Mouse (Mus musculus) hindbrain, embryonic 15.5 days (tissue): ENCODE results near the gene Acads. TPM values are rescaled to one million over a fixed set of nuclear protein-coding genes. Genes with fewer than 3 reads are reported as not detected.
"Not testable (repeated sequence)": the region's sequence is repeated elsewhere in the genome, so short reads cannot be mapped to it uniquely, and the experiment has no call there.

Source experiments
- ATAC-seq: fragments of 200-750 bp; cut with Nextera tagmentation; 2 replicates; pipeline ENCODE4 v1.8.0; 2017; ENCODE audit warnings: low read depth, moderate number of reproducible peaks, moderate TSS enrichment; ENCODE audit not compliant: low FRiP score
- H3K27ac ChIP-seq: fragments of 300-500 bp; sonication (generic); replicated peaks from 2 replicates; pipeline ENCODE4 v1.5.1; 2015; ENCODE audit warnings: mild to moderate bottlenecking, inconsistent platforms
- H3K27me3 ChIP-seq: fragments of 300-500 bp; sonication (generic); 2 replicates; pipeline ENCODE4 v1.6.1; 2015; ENCODE audit warnings: control low read depth, inconsistent platforms
- H3K36me3 ChIP-seq: fragments of 300-500 bp; sonication (generic); 2 replicates; pipeline ENCODE4 v1.6.1; 2015; ENCODE audit warnings: control low read depth, inconsistent platforms
- H3K4me1 ChIP-seq: fragments of 300-500 bp; sonication (generic); replicated peaks from 2 replicates; pipeline ENCODE4 v1.6.1; 2015; ENCODE audit warnings: control low read depth, inconsistent platforms
- H3K4me2 ChIP-seq: fragments of 300-500 bp; sonication (generic); 2 replicates; pipeline ENCODE4 v1.6.1; 2015; ENCODE audit warnings: moderate library complexity, mild to moderate bottlenecking, inconsistent platforms
- H3K4me3 ChIP-seq: fragments of 300-500 bp; sonication (generic); 2 replicates; pipeline ENCODE4 v1.5.1; 2015; ENCODE audit warnings: mild to moderate bottlenecking, inconsistent platforms
- H3K9ac ChIP-seq: fragments of 300-500 bp; sonication (generic); 2 replicates; pipeline ENCODE4 v1.6.1; 2015; ENCODE audit warnings: inconsistent platforms
- H3K9me3 ChIP-seq: fragments of 300-500 bp; sonication (generic); 2 replicates; pipeline ENCODE4 v1.6.1; 2016; ENCODE audit warnings: control low read depth, inconsistent platforms
- WGBS: fragments of 180-500 bp; shearing (Covaris S2); methylation state at CpG from one replicate; pipeline ENCODE4 v1.1.7; 2015; 5-methylcytosine and 5-hydroxymethylcytosine counted together
- polyA plus RNA-seq: library from polyadenylated mRNA; unstranded; fragments of >200 nt; fragmentation: Nextera tagmentation; extraction: Ambion mirVana; gene quantifications from 2 replicates; pipeline ENCODE4 v1.2.1, GENCODE M21; 2015

Gene Acads
- polyA plus RNA-seq, 1 experiment from 2014 or later = 23.1 TPM

DNA sequence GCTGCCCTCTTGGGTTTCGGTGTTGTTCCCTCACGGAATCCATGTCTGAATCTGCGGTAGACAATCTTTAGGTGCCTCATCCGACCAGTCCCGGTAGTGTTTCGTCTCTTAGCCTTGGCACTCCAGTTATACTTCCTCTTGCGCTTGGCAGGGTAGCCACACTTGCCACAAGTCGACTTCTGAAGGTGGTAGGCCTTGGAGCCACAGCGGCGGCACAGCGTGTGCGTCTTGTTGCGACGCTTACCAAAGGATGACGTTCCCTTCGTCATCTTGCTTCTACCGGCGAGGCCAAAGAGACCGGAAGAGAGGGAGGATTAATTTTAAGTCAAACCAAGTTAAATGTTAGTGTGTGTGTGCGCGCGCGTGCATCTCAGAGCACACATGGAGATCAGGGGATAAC, 15.9 kb downstream of the Acads start:
- H3K27me3 ChIP-seq, H3K36me3 ChIP-seq, H3K4me1 ChIP-seq, H3K4me2 ChIP-seq, H3K9me3 ChIP-seq, H3K4me3 ChIP-seq, H3K9ac ChIP-seq, ATAC-seq, H3K27ac ChIP-seq: not testable (repeated sequence)
- WGBS = 97% methylated on average over 23 of the region's 23 CpGs

- Histone ChIP-seq H3K4me3 (no peak overlapping the region), H3K27ac (no peak overlapping the region), H3K9ac (no peak overlapping the region), H3K9me3 (no peaks in the 10 kb centered on the region), H3K27me3 (no peaks in the 10 kb centered on the region), H3K4me1 (no peaks in the 10 kb centered on the region), H3K4me2 (no peak overlapping the region), H3K36me3 (peaks cover 19% of the 10 kb centered on the region)
- WGBS = 89% methylated on average over 2 of the region's 2 CpGs
- no peak for ATAC-seq
Observed at GRCm38 (mm10) chr5:115102231-115102630, 16.9 kb downstream of the Acads start.

DNA sequence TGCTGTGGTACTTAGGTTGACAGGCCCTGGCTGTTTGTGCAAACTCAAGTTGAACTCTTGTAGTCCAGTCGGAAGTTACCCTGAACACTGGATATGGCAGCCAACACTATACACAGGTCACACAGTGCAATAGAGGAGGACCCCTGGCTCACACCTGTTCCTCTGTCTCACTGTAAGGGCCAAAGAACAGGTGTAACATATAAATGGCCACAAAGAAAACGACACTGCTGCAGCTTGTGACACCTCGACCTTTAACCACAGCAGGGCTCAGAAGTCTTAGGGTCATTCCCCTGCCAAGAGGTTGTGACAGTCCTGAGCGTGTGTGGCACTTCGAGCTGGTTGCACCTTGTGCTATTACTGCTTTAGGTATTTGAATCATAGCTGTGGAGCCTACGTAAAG, 18.7 kb downstream of the Acads start:
- ATAC-seq = no peak
- H3K36me3 ChIP-seq = peaks cover 36% of the 10 kb centered on the region
- H3K4me3 ChIP-seq = no peak overlapping the region
- no peaks in the 10 kb centered on the region for H3K27me3 ChIP-seq
- H3K4me1 ChIP-seq = no peaks in the 10 kb centered on the region
- no peak overlapping the region for H3K27ac ChIP-seq
- no peak overlapping the region for H3K4me2 ChIP-seq
- no peak overlapping the region for H3K9ac ChIP-seq
- WGBS = 87% methylated on average over 6 of the region's 6 CpGs
- H3K9me3 ChIP-seq = no peaks in the 10 kb centered on the region

DNA sequence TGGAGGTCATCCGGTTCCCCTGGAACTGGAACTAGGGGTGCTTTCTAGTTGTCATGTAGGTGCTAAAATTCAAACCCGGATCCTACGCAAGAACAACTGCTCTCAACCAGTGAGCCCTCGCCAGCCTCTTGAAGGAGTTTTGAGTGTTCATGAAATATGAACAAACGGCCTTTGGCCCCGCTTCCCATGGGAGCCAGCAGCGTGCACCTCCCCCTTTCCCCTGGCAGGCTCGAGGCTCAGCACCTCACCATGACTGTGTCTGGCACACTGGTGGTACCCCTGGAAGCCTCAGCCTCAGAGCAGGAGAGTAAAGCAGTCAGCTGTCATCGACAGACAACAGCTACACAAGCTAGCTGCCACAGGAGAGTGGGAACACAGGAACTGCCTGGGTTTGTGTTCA, 19.2 kb downstream of the Acads start:
- WGBS = 89% methylated on average over 9 of the region's 9 CpGs
- H3K9ac ChIP-seq = no peak overlapping the region
- H3K27ac ChIP-seq = no peak overlapping the region
- H3K4me3 ChIP-seq = no peak overlapping the region
- ATAC-seq = no peak
- no peaks in the 10 kb centered on the region for H3K9me3 ChIP-seq
- H3K27me3 ChIP-seq = no peaks in the 10 kb centered on the region
- H3K36me3 ChIP-seq = peaks cover 41% of the 10 kb centered on the region
- H3K4me2 ChIP-seq = no peak overlapping the region
- H3K4me1 ChIP-seq = no peaks in the 10 kb centered on the region

DNA sequence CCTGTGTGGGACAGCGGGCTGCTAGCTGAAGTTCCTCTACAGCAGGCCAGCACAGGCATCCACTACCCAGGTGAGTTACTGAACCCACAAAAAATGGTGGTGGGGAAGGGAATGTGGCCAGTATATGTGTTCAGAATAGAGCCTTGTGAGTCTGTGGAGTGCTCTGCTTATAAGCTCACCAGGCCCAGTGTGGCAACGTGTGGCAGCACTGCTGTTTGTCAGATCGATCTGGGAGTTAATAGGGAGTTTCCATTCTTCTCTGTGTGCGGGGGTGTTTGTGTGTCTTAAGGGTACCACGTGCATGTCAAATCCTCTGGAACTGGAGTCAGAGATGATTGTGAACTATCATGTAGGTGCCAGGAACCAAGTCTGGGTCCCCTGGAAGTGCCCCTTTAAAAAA, 19.6 kb downstream of the Acads start:
- WGBS = 82% methylated on average over 5 of the region's 5 CpGs
- Histone ChIP-seq H3K9me3 (no peaks in the 10 kb centered on the region), H3K4me2 (no peak overlapping the region), H3K27ac (no peak overlapping the region), H3K9ac (no peak overlapping the region), H3K4me3 (no peak overlapping the region), H3K4me1 (no peaks in the 10 kb centered on the region), H3K36me3 (peaks cover 43% of the 10 kb centered on the region), H3K27me3 (no peaks in the 10 kb centered on the region)
- no peak for ATAC-seq

DNA sequence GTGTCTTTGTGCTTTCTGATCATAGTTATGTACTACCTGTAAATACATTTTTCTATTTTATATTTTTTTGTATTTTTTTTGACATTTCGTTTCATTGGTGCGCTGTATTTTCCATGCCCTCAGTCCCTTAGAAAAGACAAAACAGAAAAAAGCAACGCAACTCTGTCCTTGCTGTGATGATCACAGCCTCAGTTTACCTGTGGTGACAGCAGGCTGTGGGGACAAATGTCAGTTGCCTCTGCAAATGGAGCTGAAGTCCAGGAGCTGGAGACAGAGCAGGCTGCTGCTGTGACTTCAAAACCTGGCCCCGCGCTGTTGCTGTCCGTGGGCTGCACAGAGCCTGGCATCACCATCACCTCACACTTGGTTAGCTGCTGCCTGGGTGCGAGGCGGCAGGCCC, 21.0 kb downstream of the Acads start, which contains the start of gene Gm10401:
Gm10401 (minus strand) TSS at position 101 of the 400 bp plus-strand sequence.
- H3K9me3 ChIP-seq = no peaks in the 10 kb centered on the region
- ATAC-seq = no peak
- no peak within 1 kb of the TSS for H3K4me3 ChIP-seq
- no peak within 1 kb of the TSS for H3K9ac ChIP-seq
- no peak within 1 kb of the TSS for H3K27ac ChIP-seq
- H3K36me3 ChIP-seq = peaks cover 43% of the 10 kb centered on the region
- H3K27me3 ChIP-seq = no peaks in the 10 kb centered on the region
- no peaks in the 10 kb centered on the region for H3K4me1 ChIP-seq
- H3K4me2 ChIP-seq = no peak within 1 kb of the TSS
- 96% methylated on average over 8 of the region's 8 CpGs for WGBS

DNA sequence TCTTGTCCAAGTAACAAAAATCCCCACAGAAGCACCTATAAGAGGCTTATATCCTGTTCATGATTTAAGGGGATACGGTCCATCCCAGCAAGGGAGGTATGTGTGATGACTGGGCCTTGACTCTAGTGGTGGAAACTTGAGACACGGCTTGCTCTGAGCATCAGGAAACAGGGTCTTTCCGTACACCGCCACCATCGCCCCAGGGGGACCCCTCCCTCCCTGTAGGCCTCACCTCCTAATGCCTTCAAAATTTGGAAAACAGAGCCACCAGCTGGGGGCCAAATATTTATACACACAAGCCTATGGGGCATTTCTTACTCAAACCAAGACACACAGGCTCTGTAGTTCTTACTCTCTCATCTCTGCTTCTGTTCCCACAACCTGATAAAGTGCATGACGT, 27.4 kb downstream of the Acads start:
- no peaks in the 10 kb centered on the region for H3K27me3 ChIP-seq
- peaks cover 65% of the 10 kb centered on the region for H3K36me3 ChIP-seq
- H3K9me3 ChIP-seq = no peaks in the 10 kb centered on the region
- WGBS = 91% methylated on average over 6 of the region's 6 CpGs
- ATAC-seq = no peak
- H3K4me1 ChIP-seq = no peaks in the 10 kb centered on the region
- no peak overlapping the region for H3K4me2 ChIP-seq
- no peak overlapping the region for H3K27ac ChIP-seq
- H3K9ac ChIP-seq = no peak overlapping the region
- H3K4me3 ChIP-seq = no peak overlapping the region

DNA sequence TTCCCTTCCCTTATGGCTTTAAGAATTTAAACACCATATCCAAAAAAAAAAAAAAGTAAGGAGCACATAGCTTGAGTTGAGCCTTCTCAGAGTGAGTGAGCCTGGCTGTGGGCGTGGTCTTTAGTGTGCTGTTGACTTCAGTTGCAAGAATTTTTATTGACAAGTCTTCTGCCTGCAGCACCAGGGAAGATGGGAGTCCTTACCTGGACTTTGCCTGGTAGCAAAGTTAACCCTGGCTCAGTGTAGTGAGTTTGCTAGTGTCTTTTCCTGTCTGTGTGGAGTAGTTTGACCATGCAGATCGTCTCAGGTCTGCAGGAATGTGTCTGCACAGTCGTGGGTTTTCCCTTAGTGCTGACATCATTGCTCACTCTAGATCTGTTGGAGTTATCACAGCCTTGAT, 28.1 kb downstream of the Acads start:
- no peak overlapping the region for H3K9ac ChIP-seq
- no peak for ATAC-seq
- no peak overlapping the region for H3K4me3 ChIP-seq
- no peaks in the 10 kb centered on the region for H3K27me3 ChIP-seq
- peaks cover 65% of the 10 kb centered on the region for H3K36me3 ChIP-seq
- H3K27ac ChIP-seq = no peak overlapping the region
- WGBS = 87% methylated on average over 3 of the region's 3 CpGs
- no peaks in the 10 kb centered on the region for H3K4me1 ChIP-seq
- no peak overlapping the region for H3K4me2 ChIP-seq
- no peaks in the 10 kb centered on the region for H3K9me3 ChIP-seq

- Histone ChIP-seq H3K4me2 (no peak overlapping the region), H3K9ac (no peak overlapping the region), H3K9me3 (no peaks in the 10 kb centered on the region), H3K27ac (no peak overlapping the region), H3K27me3 (no peaks in the 10 kb centered on the region), H3K4me1 (no peaks in the 10 kb centered on the region), H3K36me3 (peaks cover 56% of the 10 kb centered on the region), H3K4me3 (no peak overlapping the region)
- no peak for ATAC-seq
- 91% methylated on average over 5 of the region's 5 CpGs for WGBS
Observed at GRCm38 (mm10) chr5:115089592-115090268, 29.4 kb downstream of the Acads start.

GRCm38 (mm10) chr5:115085675-115086074, 33.5 kb downstream of the Acads start:
- Histone ChIP-seq H3K27ac (no peak overlapping the region), H3K4me3 (no peak overlapping the region), H3K9me3 (no peaks in the 10 kb centered on the region), H3K27me3 (no peaks in the 10 kb centered on the region), H3K9ac (no peak overlapping the region), H3K4me1 (no peaks in the 10 kb centered on the region), H3K4me2 (no peak overlapping the region), H3K36me3 (peaks cover 73% of the 10 kb centered on the region)
- 95% methylated on average over 2 of the region's 2 CpGs for WGBS
- no peak for ATAC-seq

GRCm38 (mm10) chr5:115083492-115083891, 35.7 kb downstream of the Acads start:
- H3K9ac ChIP-seq = no peak overlapping the region
- H3K36me3 ChIP-seq = peaks cover 53% of the 10 kb centered on the region
- no peak overlapping the region for H3K4me3 ChIP-seq
- no peaks in the 10 kb centered on the region for H3K27me3 ChIP-seq
- WGBS = 88% methylated on average over 6 of the region's 6 CpGs
- no peak overlapping the region for H3K4me2 ChIP-seq
- H3K27ac ChIP-seq = no peak overlapping the region
- no peak for ATAC-seq
- no peaks in the 10 kb centered on the region for H3K4me1 ChIP-seq
- no peaks in the 10 kb centered on the region for H3K9me3 ChIP-seq

DNA sequence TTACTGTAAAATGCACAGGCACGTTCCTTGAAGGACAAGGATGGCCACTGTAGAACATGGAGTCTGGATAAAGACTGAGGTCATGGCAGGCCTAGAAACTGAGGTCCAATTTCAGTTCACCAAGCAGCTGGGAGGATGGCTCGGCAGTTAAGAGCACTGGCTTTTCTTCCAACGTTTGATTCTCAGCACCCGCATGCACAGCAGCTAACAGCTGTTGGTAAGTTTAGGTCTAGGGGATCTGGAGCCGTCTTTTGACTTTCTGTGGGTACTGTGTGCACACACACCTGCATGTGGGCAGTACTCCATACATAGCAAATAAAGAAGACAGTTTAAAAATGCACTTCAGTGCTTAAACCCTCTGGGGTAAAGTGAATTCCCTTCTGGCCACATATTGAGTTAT, 37.5 kb downstream of the Acads start:
- H3K27me3 ChIP-seq = no peaks in the 10 kb centered on the region
- no peak overlapping the region for H3K4me3 ChIP-seq
- H3K4me2 ChIP-seq = no peak overlapping the region
- 88% methylated on average over 5 of the region's 5 CpGs for WGBS
- H3K9ac ChIP-seq = no peak overlapping the region
- H3K4me1 ChIP-seq = no peaks in the 10 kb centered on the region
- no peak overlapping the region for H3K27ac ChIP-seq
- ATAC-seq = no peak
- no peaks in the 10 kb centered on the region for H3K9me3 ChIP-seq
- H3K36me3 ChIP-seq = peaks cover 36% of the 10 kb centered on the region
